Mouse (Mus musculus) retina, adult 2 months (tissue): ENCODE measurements at regions not wholly inside any gene's neighbourhood (a gene's known extent, or its start where the extent isn't known, plus 50 kb on each side); places are given as distances from the start of the nearest gene placed in this dataset.

Source experiments
- DNase-seq: peaks from one replicate; pipeline ENCODE4 v3.0.0-alpha.2; 2012; ENCODE audit warnings: low read depth, low spot score

DNA sequence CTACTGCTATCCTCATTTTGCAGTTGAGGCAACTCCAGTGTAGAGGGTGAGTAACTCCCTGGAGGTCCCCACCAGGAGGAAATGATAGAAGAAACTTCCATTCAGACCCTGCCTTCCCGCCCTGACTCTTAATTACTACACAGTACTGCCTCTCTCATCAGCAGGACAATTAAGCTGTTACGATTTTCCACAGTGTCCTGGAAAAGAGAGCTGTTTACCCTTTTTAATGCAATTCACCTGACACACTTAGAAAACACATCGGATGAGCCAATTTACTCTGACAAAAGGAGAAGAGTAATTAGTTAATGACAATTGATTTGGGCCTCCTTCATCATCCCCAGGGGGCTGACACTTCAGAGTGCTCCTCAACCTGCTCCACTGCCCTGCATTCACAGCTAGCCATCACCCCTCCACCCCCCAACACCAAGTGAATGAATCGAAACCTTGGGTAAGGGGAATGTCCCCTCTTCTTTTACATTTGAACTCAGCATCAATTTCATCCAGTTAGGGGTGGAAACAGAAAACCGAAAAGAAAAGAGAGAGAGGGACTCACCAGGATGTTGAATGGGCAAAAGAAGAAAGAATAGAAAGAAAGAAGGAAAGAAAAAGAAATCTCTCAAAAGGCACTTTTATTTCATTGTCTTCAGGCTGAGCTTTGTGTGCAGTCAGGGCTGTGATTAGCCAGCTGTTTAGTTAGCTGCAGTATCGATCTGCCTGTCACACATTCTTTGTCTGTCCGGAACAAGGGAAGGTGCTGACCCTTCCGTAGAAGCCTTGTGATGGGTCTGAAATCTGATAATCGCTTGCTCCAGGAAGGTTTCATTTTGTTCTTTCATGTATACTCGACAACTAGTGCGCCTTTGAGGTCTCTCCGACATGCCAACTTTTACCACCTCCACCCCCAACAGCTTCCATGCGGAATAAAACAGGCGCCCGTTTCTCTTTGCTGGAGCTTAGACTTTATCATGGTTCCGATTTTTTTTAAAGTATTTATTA is 482.6 kb upstream of the Tenm4 start:
- DNase-seq: no peak

DNA sequence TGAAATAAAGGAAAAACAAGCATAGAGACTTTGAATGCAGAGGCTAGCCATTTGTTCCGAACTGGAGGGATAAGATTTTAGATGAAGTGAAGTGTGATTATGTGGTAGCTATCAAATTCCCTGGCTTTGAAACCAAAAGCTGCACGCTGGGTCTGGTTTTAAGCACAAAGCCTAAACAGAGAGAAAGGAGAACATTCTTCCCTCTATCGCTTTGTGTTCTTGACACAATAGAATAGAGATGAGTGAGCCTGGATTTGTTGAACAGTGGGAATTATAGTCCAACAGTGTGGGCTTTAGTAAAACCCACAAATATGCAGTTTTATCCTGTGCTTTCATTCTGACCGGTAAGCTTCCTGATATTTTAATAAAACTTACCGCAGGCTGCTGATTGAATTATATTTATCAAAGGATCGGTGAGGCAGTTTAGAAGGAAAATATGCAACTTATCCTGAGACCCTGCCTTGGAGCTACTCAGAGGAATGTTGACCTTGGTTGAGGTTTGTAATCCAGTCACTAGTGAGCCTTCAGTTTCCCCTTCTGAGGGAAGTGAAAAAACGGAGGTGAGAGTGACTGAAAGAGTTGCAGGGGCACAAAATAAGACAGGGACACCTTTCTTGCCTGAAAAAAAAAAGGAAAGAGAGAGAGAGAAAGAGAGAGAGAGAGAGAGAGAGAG is 481.7 kb upstream of the Tenm4 start:
- no peak for DNase-seq

DNA sequence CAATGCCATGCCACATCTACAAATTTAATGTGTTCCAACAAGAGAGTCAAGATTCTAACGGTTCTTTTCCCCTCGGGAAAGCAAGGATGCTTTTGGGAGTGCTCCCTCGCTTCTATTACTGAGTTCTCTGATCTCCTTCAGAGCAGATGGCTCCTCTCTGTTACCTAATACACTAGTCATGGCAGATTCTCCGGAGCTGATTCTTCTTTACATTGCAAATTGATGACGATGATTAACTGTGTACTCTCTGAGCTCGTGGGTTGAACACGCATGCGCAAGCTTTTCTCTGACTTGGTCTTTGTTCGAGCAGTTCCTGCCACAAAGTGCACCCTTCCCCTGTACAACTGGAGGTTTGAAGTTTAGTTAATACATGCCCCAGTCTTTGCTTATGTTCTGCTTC is 471.5 kb upstream of the Tenm4 start:
- DNase-seq: no peak

DNA sequence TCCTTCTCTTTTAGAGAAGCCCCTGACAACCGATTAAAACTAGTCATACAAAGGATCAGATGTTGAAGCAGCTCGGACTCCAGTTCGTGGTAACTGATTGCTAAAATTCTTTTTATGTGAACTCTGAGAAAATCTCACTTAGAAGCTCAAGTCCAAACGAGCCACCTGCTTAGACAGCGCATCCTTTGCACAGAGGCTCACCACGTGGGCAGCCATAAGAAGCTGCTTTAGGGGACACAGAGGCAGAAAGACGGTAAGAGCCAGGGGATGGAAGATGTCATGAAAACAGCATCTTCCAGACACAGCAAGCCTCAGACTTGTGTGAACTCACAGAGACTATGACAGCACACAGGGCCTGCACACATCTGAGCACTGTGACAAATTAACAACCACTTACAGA is 461.0 kb upstream of the Tenm4 start:
- DNase-seq: no peak

DNA sequence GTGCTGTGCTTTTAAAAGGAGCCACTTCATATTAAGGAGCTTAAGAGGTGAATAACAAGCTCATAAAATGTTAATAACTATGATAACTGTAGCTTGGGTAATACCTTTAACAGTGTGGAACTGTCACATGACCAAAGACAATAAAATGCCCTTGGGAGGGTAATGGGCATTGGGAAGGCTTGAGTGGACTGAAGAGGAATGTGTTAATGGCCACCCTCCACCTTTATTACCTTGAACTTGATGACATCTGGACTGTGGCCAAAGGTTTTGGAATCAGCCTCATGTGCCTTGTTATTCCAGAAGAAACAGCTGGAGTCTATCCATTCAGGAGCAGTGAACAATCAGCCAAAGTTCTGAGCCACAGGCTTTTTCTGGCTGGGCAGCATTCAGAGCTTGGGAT is 451.0 kb upstream of the Tenm4 start:
- DNase-seq: no peak

DNA sequence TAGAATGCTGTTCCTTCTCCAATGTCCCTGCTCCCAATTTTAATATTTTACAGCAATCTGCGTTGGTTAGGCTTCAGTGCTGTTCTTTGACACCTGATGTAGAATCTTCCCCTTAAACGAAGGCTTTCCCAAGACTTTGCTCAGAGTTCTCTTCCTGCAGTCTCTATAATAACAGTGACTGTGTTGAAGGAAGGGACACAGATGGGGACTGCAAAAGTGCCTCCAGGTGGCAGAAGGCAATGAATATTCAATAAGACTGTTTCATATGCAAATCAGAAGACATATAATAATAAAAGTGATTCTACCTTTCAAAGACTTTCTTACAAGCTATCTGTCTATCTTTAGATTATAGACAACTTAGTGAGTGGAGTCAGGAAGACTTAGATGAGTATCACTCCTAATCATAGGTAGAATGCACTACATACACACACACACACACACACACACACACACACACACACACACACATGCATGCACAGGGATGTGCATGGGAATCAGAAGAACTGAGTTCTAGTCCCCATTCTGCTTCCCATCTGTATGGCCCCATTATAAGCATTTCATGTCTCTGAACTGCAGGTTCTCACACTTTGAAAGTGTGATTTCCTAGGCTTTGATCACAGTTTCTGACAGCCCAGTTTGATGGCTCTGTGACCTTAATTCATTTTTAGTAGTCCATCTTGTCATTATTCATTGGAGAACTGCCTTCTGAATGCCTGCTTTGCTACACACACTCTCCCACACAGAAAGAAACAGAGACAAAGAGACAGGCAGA is 445.1 kb upstream of the Tenm4 start:
- no peak for DNase-seq

DNA sequence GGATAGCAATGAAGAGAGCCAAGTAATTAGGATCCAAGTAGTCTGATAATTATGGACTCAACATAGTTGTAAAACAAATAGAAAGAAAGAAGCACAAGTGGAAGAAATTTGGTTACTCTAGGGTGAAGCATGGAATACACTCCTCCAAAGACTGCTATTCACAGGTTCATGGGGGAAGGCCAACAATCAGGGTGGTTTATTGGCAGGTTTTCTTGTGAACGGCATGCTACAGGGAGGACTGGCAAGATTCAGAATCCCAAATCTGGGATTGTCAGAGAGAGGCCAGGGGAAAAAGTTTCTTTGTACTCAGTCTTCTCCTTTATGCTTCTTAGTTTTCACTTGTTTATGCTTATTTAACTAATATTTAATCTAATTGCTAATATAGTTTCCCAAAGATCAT is 437.2 kb upstream of the Tenm4 start:
- DNase-seq: no peak

DNA sequence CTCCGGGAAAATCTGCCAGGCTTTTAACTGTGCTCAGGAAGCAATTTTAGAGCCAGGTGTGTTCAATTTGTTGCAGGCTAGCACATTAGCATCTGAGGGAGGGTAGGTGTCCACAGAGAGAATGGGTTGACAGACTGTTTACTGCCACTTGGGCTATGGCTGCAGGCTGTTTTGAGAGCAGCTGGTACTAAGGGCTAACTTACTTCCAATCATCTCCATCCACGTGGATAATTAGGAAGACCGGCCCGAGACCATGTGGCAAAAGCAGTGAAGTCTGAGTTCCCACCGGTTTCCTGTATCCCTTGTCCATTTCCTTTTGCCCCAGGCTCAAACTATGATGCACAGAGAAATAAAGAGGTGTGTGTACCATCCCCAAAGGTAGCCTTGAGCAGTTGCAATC is 436.5 kb upstream of the Tenm4 start:
- no peak for DNase-seq

DNA sequence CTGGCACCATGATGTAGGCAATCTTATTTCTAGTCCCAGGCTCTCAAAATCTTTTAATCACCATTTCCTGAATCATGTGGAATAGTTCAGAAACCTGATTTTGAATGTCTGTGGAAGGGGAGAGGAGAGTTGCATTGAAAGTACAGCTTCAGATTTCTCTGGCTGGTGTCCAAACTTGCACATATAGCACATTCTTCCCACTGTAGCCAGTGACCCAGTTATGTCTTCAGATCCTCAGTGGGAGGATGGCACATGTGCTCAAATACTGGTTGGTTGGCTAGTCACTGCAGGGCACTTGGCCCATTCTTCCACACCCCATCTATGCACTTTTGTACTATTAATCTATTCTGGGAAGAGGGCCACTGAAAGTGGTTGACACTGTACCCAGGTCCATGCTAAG is 434.3 kb upstream of the Tenm4 start:
- DNase-seq: no peak

DNA sequence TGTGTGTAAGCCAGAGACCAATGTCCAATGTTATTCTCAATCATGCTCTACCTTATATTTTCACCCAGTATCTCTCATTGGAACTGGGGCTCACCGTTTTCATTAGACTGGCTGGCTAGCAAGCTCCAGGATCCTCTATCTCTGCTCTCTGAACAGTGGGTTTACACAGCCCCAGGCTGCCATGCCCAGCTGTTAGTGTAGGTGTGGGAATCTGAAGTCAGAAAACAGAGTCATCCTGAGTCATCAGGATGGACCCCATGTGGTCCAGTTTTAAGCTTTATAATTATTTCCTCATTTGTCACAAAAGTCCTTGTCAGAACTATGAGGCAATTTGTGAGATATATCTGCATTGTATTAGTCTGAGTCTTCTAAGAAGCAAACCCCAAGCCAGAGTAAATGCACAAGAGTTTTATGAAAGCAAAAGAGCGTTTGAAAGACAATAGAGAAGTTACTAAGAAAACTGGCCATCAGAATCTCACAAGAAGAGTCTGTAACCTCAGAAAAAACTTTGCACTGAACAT is 432.3 kb upstream of the Tenm4 start:
- no peak for DNase-seq

DNA sequence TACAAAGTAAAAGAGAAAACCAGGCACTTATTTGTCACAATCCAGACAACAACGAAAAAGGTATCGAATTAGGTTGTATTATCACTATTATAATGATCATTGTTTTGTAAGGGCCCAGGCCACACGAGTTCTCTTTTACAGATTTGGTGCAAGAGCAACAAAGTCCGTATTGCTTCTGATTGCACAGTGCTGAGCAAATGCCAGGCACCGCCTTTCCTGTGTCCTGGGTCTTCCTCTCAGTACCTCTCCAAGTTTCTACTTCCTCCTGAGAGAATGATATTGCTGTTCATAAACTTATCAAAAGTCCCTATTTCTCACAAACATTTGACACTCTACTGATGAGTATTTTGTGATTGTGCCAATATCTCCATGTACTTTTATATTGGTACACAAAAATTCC is 431.3 kb upstream of the Tenm4 start:
- DNase-seq: no peak

DNA sequence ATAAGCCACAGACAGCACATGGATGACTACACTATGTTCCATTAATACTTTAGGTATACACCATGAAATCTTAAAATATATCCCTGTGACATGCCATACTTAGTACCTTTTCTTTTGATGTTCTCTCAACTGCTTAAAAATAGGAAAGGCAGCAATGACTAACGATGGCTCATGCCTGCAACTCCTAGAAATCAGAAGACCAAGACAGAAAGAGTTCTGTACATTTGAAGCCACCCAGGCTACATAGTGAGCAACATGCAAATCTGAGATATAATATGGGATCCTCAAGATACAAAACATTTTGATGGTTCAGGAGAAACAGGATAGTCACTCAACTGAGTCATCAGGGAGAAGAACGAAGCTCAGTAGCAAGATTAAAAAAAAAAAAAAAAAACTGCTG is 412.7 kb upstream of the Tenm4 start:
- DNase-seq: no peak

DNA sequence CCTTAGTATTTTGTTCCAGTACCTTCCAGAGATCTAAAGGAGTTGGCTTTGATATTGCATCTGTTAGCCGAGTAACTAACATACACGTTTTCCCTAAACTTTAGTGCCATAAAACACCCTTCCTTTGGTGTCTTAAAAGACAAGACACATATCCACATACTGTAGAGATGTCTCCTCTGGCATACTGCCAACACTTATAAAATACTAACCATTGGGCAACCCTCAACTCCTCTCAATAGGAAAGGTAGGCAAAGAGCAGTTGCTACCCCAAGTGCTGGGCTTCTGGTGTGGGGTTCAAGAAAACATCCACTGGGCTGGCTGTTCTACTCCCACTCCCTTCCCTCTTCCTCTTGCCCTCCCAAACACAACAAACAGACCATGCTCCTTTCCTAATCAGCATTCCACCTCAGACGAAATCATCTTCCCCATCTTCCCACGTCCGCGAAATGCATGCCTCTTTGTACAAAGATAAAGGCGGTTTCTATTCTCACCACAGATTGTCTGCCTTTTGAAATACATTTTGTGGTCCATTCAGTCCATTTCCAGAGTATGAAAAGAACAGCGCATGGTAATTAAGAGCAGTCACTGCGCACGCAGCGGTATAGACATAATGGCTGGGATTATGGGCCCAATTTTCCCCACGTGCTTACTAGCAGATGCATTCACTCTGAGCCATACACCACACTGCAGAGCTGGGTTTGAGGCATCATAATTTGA is 409.9 kb upstream of the Tenm4 start:
- DNase-seq: no peak

DNA sequence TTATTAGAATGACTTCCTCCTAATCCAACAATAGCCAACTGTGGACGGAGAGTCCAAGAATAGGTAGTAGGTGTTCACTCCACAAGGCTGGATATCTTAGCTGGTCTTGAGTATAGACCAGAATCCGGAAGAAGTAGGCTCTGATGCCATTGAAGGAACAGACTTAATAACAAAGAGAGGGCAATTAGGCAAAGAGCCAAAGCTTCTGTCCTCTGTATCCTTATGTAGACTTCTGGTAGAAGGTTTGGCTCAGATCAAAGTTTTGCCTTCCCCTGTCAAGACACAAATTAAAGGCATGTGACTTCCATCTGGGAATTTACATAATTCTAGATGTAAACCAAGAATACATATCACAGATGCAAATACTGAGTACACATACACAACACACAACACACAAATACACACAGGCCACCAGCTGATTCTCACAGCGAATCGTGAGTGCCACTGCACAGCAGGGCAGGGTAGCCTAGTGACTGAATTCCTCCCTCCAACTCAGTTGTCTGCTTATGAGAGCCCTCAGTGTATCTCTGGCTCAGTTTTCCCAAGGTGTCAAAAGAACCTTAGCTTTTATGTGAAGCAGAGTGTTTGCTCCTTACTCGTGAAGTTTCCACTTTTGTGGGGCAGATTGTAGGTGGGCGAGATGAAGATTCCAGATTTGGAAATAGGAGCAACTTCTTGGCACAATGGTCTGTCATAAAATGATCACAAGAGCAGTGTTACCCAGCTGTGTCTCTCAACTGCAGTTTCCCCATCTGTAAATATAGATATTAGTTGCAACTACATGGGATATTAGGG is 404.5 kb upstream of the Tenm4 start:
- DNase-seq: no peak

DNA sequence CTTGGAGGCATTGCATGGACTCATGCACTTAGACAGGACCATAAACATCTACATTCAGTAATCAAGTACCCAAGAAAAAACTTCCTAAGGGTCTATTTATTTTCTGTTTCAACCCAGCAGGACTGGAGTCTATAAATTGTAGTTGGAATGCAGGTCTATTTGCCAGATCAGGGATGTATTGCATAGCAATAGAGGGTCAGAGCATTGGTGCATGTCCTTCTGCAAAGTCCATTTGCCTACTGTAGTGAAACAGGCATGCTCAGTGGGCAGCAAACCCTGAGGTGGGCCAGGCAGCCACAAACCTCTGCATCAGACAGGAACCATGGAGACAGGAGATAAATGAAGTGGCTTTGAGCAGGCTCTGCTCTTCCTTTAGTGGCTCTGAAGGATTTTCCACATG is 386.5 kb upstream of the Tenm4 start:
- DNase-seq: no peak

DNA sequence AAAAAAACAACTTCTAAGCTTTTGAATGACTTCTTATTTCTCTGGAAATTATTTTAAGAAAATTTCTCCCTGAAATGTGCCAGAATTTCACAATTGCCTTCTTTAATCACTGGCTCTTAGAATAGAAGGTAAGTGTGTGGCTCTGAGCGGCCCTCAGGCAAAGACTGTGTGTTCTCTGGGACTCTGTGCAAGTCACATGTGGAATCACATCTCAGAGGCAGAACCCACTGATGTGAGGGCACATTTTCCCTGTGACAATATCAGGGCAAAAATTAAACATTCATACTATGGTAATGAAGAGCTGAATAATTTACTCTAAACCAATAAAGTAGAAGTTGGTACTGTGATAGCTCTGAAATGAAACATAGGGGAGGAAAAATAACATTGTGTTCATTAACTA is 383.5 kb upstream of the Tenm4 start:
- DNase-seq: no peak

DNA sequence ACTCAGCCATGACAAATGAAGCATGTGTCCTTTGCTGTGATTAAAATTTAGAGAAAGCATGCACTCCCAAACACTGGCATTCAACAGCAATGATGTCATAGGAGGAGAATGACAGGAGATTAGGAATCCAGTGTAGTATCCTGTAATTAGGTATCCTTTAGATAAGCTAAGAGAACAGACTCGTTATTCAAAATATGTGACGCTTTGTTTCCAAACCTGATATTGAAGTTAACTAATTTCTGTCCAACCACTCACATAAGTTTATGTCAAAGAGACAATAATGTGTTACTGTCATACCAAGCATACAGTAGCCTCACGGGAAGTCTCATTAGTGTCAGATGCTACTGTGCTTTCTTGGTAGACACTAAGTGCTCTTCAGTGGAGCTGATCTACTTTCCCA is 383.1 kb upstream of the Tenm4 start:
- no peak for DNase-seq

DNA sequence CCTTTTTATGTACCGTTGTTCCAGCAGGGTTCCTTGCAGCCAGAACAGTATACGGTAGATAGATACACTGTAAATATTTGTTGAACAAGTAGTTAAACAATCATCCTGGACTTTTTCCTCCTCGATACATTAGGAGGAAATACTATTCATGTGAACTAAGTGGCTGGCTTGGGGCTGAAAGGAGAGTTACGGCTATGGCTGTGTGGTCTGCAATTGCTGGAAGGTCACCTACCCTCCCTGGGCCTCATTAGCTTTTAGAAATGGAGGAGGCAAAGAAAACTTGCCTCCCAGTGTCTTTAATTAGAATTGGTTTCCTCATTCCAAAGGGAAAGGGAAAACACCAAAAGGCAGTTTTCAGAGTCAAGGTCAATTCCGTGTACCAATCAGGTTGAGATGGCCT is 381.6 kb upstream of the Tenm4 start:
- DNase-seq: no peak

DNA sequence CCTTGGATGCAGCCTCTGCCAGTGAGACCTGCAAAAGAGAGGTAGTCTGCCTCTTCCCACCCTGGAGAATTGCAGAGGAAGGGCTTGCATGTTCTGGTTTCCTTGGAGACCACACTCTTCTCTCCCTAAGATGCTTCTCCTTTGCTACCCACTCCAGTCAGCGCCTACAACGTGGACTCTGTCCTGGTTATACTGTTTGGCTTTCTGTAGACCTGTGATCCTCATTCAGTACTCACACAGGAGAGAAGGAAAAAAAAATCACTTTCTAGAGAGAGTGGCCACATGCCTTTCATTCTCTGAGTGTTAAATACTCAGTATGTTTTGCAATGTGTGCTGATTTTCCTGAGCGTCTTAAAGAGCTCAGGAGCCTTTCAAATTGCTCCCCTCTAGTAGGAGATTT is 372.0 kb upstream of the Tenm4 start:
- no peak for DNase-seq

DNA sequence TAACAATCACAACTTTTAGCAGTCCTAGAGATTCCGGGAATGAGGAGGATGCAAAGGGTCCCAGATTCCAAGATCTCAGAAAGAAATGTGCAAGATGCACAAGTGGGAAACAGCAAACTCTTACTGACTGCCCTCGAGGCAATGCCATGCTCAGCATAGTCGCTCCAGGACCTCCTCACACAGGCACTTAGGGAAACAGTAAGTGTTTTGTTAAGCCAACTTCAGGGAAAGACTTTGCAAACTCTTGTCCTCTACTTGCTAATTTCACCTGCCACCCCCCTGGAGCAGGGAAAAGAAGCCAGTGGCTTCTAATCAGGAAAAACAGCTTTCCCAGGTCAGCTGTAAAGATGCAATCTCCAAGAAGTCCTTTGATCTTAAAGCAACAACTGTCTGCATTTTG is 361.4 kb upstream of the Tenm4 start:
- DNase-seq: no peak

DNA sequence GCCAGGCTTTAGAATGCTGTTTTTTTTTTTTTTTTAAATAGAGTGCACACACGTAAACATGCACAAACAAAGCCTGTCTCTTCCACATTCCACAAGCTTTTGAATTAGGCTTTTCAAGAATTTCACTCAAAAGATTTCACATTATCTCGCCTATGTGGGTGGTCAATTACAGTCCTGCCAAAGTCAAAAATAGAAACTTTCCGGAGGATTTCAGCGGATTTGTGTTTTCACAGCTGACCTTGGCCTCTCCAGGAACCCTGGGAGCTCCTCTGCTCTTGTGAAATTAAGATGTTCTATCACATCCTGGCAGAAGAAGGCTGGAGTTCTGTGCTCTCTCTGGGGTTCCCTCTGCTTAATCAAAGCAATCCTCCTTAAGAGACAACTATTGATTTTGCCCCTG is 360.9 kb upstream of the Tenm4 start:
- no peak for DNase-seq
